Mouse (Mus musculus) hindbrain, embryonic 14.5 days (tissue): ENCODE results near the gene Atg9b. TPM values are rescaled to one million over a fixed set of nuclear protein-coding genes. Genes with fewer than 3 reads are reported as not detected.

Experiments
- ATAC-seq: fragments of 200-750 bp; cut with Nextera tagmentation; 2 replicates; pipeline ENCODE4 v1.8.0; 2017; ENCODE audit warnings: moderate number of reproducible peaks, mild to moderate bottlenecking, moderate TSS enrichment, moderate library complexity; ENCODE audit not compliant: low FRiP score
- DNase-seq: peaks from one replicate; pipeline ENCODE4 v3.0.0-alpha.2; 2015; ENCODE audit warnings: low spot score
- H3K27ac ChIP-seq: fragments of 300-500 bp; sonication (generic); 2 replicates; pipeline ENCODE4 v1.5.1; 2014; ENCODE audit warnings: mild to moderate bottlenecking, moderate library complexity
- H3K27me3 ChIP-seq: fragments of 300-500 bp; sonication (generic); 2 replicates; pipeline ENCODE4 v1.6.1; 2014; ENCODE audit warnings: mild to moderate bottlenecking, low read length, mixed read lengths; ENCODE audit not compliant: control insufficient read depth, insufficient read depth
- H3K36me3 ChIP-seq: fragments of 300-500 bp; sonication (generic); replicated peaks from 2 replicates; pipeline ENCODE4 v1.6.1; 2014; ENCODE audit not compliant: control insufficient read depth, insufficient read depth
- H3K4me1 ChIP-seq: fragments of 300-500 bp; sonication (generic); replicated peaks from 2 replicates; pipeline ENCODE4 v1.6.1; 2014; ENCODE audit warnings: antibody characterized with exemption, low read length, mixed read lengths; ENCODE audit not compliant: control insufficient read depth, insufficient read depth
- H3K4me2 ChIP-seq: fragments of 300-500 bp; sonication (generic); replicated peaks from 2 replicates; pipeline ENCODE4 v1.6.1; 2014; ENCODE audit warnings: mild to moderate bottlenecking, moderate library complexity
- H3K4me3 ChIP-seq: fragments of 300-500 bp; sonication (generic); replicated peaks from 2 replicates; pipeline ENCODE4 v1.5.1; 2014; ENCODE audit warnings: mild to moderate bottlenecking, low read length
- H3K9ac ChIP-seq: fragments of 300-500 bp; sonication (generic); 2 replicates; pipeline ENCODE4 v1.6.1; 2014
- H3K9me3 ChIP-seq: fragments of 300-500 bp; sonication (generic); 2 replicates; pipeline ENCODE4 v1.6.1; 2016; ENCODE audit warnings: low read length; ENCODE audit not compliant: control insufficient read depth
- WGBS: fragments of 180-500 bp; shearing (Covaris S2); extraction: QIAGEN DNeasy Blood & Tissue Kit; methylation state at CpG from one replicate; pipeline ENCODE4 v1.1.7; 2014; 5-methylcytosine and 5-hydroxymethylcytosine counted together
- polyA plus RNA-seq: library from polyadenylated mRNA; unstranded; fragments of >200 nt; fragmentation: Nextera tagmentation; extraction: Ambion mirVana; gene quantifications from 2 replicates; pipeline ENCODE4 v1.2.1, GENCODE M21; 2014

The Atg9b gene
- polyA plus RNA-seq, 1 experiment from 2014 or later, result 1.6 TPM

- under 1% methylated on average over 58 of the region's 60 CpGs for WGBS
- peak; percentile 84 for DNase-seq
- no peaks in the 10 kb centered on the region; the same call in 1 of the 2 replicates for H3K27me3 ChIP-seq
- ATAC-seq, result no peak
- peak overlapping the region; percentile 77 for H3K4me2 ChIP-seq
- H3K27ac ChIP-seq, result peak overlapping the region; percentile 87
- H3K9ac ChIP-seq, result peak overlapping the region; percentile 70
- peaks cover 11% of the 10 kb centered on the region for H3K36me3 ChIP-seq
- H3K4me1 ChIP-seq, result peaks cover 44% of the 10 kb centered on the region
- no peaks in the 10 kb centered on the region for H3K9me3 ChIP-seq
- H3K4me3 ChIP-seq, result peak overlapping the region; percentile 49
These were observed 33.0 kb upstream of the Atg9b start for GRCm38 (mm10) chr5:24424861-24425411.

- Histone ChIP-seq H3K4me1 (peaks cover 44% of the 10 kb centered on the region), H3K4me2 (peak overlapping the region; percentile 77), H3K4me3 (peak overlapping the region; percentile 49), H3K27me3 (no peaks in the 10 kb centered on the region; the same call in 1 of the 2 replicates), H3K9me3 (no peaks in the 10 kb centered on the region), H3K27ac (peak overlapping the region; percentile 87), H3K36me3 (peaks cover 17% of the 10 kb centered on the region), H3K9ac (peak overlapping the region; percentile 70)
- 16% methylated on average over 21 of the region's 21 CpGs for WGBS
- DNase-seq (no peak), ATAC-seq (no peak)
These were observed 32.2 kb upstream of the Atg9b start for GRCm38 (mm10) chr5:24424004-24424781.

GRCm38 (mm10) chr5:24423129-24424003 lies 31.4 kb upstream of the Atg9b start, which contains the start of the genes Cdk5 and Slc4a2:
Gene Cdk5 (minus strand): TSS chr5:24423530.
Gene Slc4a2 (plus strand): TSS chr5:24423837.
- peak within 1 kb of the TSS; percentile 88 for H3K9ac ChIP-seq
- peak; percentile 98 for DNase-seq
- no peaks in the 10 kb centered on the region; the same call in 1 of the 2 replicates for H3K27me3 ChIP-seq
- H3K4me2 ChIP-seq, result peak within 1 kb of the TSS; percentile 77
- peaks cover 24% of the 10 kb centered on the region for H3K36me3 ChIP-seq
- WGBS, result under 1% methylated on average over 46 of the region's 46 CpGs
- peak within 1 kb of the TSS; percentile 87 for H3K27ac ChIP-seq
- peak; percentile 94 for ATAC-seq
- no peaks in the 10 kb centered on the region for H3K9me3 ChIP-seq
- H3K4me1 ChIP-seq, result peaks cover 43% of the 10 kb centered on the region
- H3K4me3 ChIP-seq, result peak within 1 kb of the TSS; percentile 49

GRCm38 (mm10) chr5:24420381-24420780 lies 28.4 kb upstream of the Atg9b start:
- no peak for DNase-seq
- Histone ChIP-seq H3K4me3 (no peak overlapping the region), H3K27me3 (no peaks in the 10 kb centered on the region), H3K4me2 (no peak overlapping the region), H3K36me3 (peaks cover 28% of the 10 kb centered on the region), H3K4me1 (peaks cover 31% of the 10 kb centered on the region), H3K9me3 (no peaks in the 10 kb centered on the region), H3K27ac (no peak overlapping the region), H3K9ac (no peak overlapping the region)
- no peak for ATAC-seq
- WGBS, result 89% methylated on average over 8 of the region's 9 CpGs

- H3K36me3 ChIP-seq, result peaks cover 28% of the 10 kb centered on the region
- peaks cover 20% of the 10 kb centered on the region for H3K4me1 ChIP-seq
- H3K27me3 ChIP-seq, result no peaks in the 10 kb centered on the region
- DNase-seq (no peak), ATAC-seq (no peak)
- H3K9me3 ChIP-seq, result no peaks in the 10 kb centered on the region
- no peak overlapping the region for H3K4me2 ChIP-seq
- no peak overlapping the region for H3K9ac ChIP-seq
- H3K27ac ChIP-seq, result no peak overlapping the region
- no peak overlapping the region for H3K4me3 ChIP-seq
- WGBS, result 89% methylated on average over 10 of the region's 10 CpGs
These were observed 25.6 kb upstream of the Atg9b start for GRCm38 (mm10) chr5:24417587-24417986.

- 4% methylated on average over 21 of the region's 21 CpGs for WGBS
- DNase-seq (peak; percentile 66), ATAC-seq (peak; percentile 72; the same call in 1 of the 2 replicates)
- Histone ChIP-seq H3K9me3 (no peaks in the 10 kb centered on the region), H3K27me3 (no peaks in the 10 kb centered on the region), H3K4me2 (peak overlapping the region; percentile 27), H3K36me3 (peaks cover 28% of the 10 kb centered on the region), H3K4me3 (no peak overlapping the region), H3K9ac (no peak overlapping the region; the same call in 1 of the 2 replicates), H3K27ac (no peak overlapping the region), H3K4me1 (peaks cover 11% of the 10 kb centered on the region; the same call in 1 of the 2 replicates)
These were observed 24.3 kb upstream of the Atg9b start for GRCm38 (mm10) chr5:24416222-24416736.

GRCm38 (mm10) chr5:24413938-24414337 lies 22.0 kb upstream of the Atg9b start:
- Histone ChIP-seq H3K4me2 (no peak overlapping the region), H3K4me1 (peaks cover 11% of the 10 kb centered on the region; the same call in 1 of the 2 replicates), H3K36me3 (peaks cover 9% of the 10 kb centered on the region; the same call in 1 of the 2 replicates), H3K4me3 (no peak overlapping the region), H3K27me3 (no peaks in the 10 kb centered on the region), H3K27ac (no peak overlapping the region), H3K9ac (no peak overlapping the region), H3K9me3 (no peaks in the 10 kb centered on the region)
- WGBS, result 85% methylated on average over 13 of the region's 13 CpGs
- DNase-seq, result no peak
- no peak for ATAC-seq

- Histone ChIP-seq H3K4me3 (no peak within 1 kb of the TSS), H3K9me3 (no peaks in the 10 kb centered on the region), H3K4me2 (no peak within 1 kb of the TSS), H3K27me3 (no peaks in the 10 kb centered on the region), H3K36me3 (0 out of 2 replicates have a peak, but pooled peaks cover 4% of the 10 kb centered on the region), H3K9ac (no peak within 1 kb of the TSS), H3K27ac (no peak within 1 kb of the TSS), H3K4me1 (peaks cover 11% of the 10 kb centered on the region; the same call in 1 of the 2 replicates)
- ATAC-seq, result no peak
- no peak for DNase-seq
- 54% methylated on average over 11 of the region's 11 CpGs for WGBS
These were observed 21.2 kb upstream of the Atg9b start, which contains the start of gene Asic3 for GRCm38 (mm10) chr5:24413042-24413693. Gene Asic3 (plus strand): TSS chr5:24413392.
